Mouse (Mus musculus) right cerebral cortex, adult 18-20 months (tissue): ENCODE results near the gene Fancc.

Experiments
- DNase-seq: peaks from one replicate; pipeline ENCODE4 v3.0.0; 2022; ENCODE audit warnings: mixed read lengths

Fancc gene

GRCm38 (mm10) chr13:63496646-63497582, at the start of gene Fancc:
Fancc (minus strand) TSS chr13:63497278.
- DNase-seq = no peak

DNA sequence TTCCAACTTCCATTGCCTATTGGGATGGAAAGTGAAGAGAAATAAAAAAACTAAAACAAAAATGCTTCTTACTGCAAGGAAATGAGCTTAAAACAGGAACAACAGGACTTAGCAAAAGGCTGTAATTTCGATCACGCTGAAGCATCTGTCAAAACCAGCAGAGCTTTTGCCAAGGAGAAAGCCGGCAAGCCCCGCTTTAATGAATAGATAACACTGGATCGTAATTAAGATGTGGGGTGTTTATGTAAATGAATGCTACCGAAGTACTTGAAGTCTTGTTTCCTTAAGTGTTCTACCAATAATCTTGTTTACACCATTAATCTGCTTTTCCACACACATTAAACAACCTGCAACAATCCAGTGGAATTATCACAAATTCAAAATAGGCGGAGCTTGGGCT, 48.2 kb upstream of the Fancc start:
- no peak for DNase-seq

DNA sequence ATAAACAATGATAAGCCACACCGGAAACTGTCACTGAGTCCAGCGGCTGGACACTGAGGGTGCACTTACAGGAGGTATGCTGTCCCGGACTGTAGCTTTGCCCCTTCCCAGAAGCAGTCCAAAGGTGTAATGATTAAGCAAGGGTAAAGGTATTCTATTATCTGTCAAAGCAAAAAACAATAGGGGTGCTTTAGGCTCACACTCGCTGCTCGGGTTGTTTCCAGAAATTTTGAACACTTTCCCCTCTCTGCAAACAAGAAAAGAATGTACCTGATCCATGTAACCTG, 47.8 kb upstream of the Fancc start:
- DNase-seq = no peak

GRCm38 (mm10) chr13:63544119-63544966, 47.3 kb upstream of the Fancc start:
- no peak for DNase-seq

DNA sequence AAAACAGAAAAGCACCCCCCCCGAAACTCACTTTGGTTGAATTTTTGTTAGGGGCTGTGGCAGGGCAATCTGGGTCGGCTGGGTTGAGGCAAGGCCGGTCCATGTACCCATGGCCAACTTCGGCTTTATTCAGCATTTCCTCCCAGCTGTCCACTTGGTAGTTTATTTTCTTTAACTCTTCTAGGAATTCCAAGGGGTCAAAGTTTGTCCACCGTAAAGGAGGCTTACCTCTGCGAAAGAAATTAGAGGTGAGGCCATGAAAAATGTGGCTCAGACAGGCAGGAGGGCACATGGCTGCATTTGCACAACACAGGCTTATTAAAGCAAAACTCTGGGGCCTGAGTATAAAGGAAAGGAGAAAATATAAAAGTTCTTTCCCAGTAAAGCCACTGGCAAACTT, 46.4 kb upstream of the Fancc start:
- no peak for DNase-seq

- DNase-seq = no peak
These were observed 45.8 kb upstream of the Fancc start for GRCm38 (mm10) chr13:63542796-63543384.

- DNase-seq = no peak
These were observed 44.4 kb upstream of the Fancc start for GRCm38 (mm10) chr13:63541510-63541909.

- DNase-seq = no peak
These were observed 43.5 kb upstream of the Fancc start for GRCm38 (mm10) chr13:63540584-63540983.

DNA sequence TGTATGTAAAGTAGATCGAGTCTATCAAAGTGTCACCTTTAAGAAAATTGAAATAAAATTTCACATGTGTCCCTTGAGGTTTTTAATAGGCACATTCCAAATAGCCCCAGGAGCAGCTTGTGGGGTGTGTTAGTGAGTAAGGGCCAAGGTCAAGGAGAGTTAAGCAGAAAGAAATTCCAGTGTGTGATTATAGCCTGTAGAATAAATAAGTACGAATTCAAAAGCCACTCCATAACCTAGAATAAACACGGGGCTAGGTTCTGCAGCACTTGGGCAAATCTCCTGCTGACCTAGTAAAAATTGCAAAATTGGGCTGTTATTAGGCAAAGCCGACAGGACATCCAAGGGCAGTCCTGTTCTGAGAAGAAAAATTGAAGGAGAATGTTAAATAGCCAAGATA, 37.9 kb upstream of the Fancc start:
- no peak for DNase-seq

- DNase-seq = no peak
These were observed 33.8 kb upstream of the Fancc start for GRCm38 (mm10) chr13:63530857-63531256.

- no peak for DNase-seq
These were observed 33.3 kb upstream of the Fancc start for GRCm38 (mm10) chr13:63530371-63530764.

DNA sequence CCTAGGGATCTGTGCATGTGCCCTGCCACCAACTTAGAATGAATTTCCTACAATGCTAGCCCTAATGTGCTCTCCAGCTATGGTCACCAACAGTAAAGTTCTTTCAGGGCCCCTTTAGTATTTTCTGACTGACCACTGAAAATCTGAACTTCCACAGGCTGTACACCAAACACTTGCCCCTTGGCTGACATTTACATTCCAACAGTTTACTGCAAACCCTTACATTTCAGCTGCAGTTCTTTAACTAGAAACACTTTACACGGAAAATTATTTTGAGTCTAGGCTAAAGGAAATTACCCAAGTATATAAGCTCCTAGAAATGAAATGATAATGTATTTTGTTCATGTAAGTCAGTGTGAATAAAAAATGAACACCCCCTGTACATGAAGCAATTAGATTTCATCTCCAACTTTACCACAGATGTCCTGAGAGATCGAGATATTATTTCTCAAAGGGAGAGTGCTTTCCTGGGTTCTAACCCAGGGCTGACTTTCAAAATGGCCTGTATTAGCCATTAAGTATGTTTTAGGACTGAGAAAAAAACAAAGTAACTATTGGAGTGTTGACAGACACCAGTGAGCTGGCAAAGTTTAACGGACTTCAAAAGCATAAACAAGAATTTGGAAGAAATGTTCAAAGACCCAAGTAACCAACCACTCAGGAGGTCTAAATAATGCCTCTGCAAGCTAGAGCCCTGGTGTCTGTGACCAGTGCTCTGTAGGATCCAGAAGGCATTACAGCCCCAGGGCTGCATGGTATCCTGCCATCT, 32.7 kb upstream of the Fancc start:
- DNase-seq = no peak

GRCm38 (mm10) chr13:63528852-63529251, 31.8 kb upstream of the Fancc start:
- DNase-seq = no peak

DNA sequence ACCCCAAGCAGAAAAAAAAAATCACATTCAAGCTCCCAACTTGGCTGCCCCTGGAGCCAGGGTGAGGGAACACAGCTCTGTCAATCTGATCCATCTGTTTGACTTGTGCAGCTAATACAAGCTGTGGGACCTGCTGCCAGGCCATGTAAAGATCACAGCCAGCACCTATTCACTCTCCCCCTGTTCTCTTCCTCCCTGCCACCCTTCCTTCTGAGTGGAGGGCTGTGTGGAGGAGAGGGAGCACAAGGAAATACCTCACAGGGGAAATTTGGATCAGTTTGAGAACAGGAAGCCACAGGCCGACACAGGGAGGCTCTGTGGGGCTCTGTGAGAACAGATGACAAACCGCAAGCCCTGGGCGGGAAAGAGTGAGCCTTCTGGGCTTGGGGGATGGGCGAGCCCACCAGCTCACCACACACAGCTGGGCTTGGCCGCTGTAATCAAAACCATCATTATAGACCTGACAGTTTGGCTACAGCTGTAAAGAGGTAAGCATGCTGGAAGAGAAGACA, 31.1 kb upstream of the Fancc start:
- no peak for DNase-seq

- DNase-seq = no peak
These were observed 28.6 kb upstream of the Fancc start for GRCm38 (mm10) chr13:63525571-63526197.

GRCm38 (mm10) chr13:63524608-63525570, 27.8 kb upstream of the Fancc start:
- DNase-seq = no peak

GRCm38 (mm10) chr13:63524061-63524460, 27.0 kb upstream of the Fancc start:
- DNase-seq = no peak

- DNase-seq = no peak
These were observed 25.8 kb upstream of the Fancc start for GRCm38 (mm10) chr13:63522832-63523231.

DNA sequence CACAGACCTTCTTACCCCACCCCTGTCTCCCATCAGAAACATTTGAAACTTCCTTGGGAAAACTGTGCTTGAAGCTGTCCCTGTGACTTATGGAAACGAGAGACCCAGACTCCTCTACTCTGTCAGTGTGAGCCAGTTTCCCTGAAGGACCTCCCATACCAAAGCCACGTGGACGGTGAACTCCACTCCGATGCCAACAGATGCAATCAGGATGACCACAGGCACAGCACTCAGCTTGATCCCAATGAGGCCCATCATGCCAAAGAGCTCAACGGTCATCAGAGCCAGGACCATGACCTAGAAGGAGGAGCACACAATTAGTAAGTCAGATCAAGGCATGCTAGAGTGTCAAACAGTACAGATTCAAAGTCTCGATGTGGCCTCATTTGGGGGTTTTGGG, 23.0 kb upstream of the Fancc start:
- DNase-seq = no peak

DNA sequence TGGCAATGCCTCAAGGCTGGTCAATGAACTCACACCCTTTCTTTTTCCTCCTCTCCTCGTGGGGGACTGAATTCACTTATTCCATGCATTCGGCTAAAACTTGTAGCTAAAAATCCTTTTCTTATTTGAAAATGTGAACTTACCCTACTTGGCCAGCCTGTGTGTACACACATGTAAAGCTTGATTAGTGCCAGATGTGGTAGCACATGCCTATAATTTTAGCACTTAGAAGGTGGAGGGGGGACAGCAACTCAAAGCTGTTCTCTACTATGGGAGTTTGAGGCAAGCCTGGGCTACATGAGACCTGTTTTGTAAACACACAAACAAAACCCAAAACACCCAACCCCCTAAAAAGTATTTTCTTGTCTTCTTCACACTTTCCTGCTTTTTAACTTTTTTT, 19.5 kb upstream of the Fancc start:
- DNase-seq = no peak

DNA sequence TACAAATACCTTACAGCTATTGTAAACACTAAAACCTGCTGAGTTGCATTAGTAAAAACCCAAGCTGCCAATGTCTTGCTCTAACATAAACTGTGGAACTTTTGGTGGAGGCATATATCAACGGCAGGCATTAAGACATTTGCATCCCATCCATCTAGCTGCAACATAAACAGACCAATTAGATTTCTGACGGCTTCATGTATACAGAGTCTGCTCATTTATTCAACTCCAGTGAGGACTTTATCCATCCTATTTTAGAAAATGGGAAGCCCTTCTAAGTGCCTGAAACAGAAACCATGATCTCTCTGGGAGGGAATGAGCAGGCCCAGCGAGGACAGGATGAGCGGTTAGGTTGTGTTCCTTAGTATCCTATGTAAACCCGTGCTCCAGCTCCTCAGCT, 18.5 kb upstream of the Fancc start:
- DNase-seq = no peak
